Mouse (Mus musculus) embryo, embryonic 10.5 days (tissue): ENCODE measurements around the gene Adamts20.
"Not testable (repeated sequence)": the region's sequence is repeated elsewhere in the genome, so short reads cannot be mapped to it uniquely, and the experiment has no call there.

Experiments
- DNase-seq: peaks from one replicate; pipeline ENCODE4 v3.0.0-alpha.2; 2015; ENCODE audit warnings: low spot score

The Adamts20 gene

GRCm38 (mm10) chr15:94444437-94445136, 20.6 kb downstream of the Adamts20 start:
- DNase-seq = peak; percentile 65

- DNase-seq = no peak
Measured at GRCm38 (mm10) chr15:94444043-94444436, 21.2 kb downstream of the Adamts20 start.

- no peak for DNase-seq
Measured at GRCm38 (mm10) chr15:94443025-94443424, 22.2 kb downstream of the Adamts20 start.

GRCm38 (mm10) chr15:94435532-94435931, 29.7 kb downstream of the Adamts20 start:
- no peak for DNase-seq

GRCm38 (mm10) chr15:94430681-94431405, 34.4 kb downstream of the Adamts20 start:
- DNase-seq = peak; percentile 27

- no peak for DNase-seq
Measured at GRCm38 (mm10) chr15:94428726-94429125, 36.5 kb downstream of the Adamts20 start.

- DNase-seq = no peak
Measured at GRCm38 (mm10) chr15:94427482-94428214, 37.6 kb downstream of the Adamts20 start.

GRCm38 (mm10) chr15:94420526-94420925, 44.7 kb downstream of the Adamts20 start:
- no peak for DNase-seq

GRCm38 (mm10) chr15:94419167-94419566, 46.1 kb downstream of the Adamts20 start:
- DNase-seq = no peak

- no peak for DNase-seq
Measured at GRCm38 (mm10) chr15:94418427-94418826, 46.8 kb downstream of the Adamts20 start.

GRCm38 (mm10) chr15:94417216-94418155, 47.7 kb downstream of the Adamts20 start:
- DNase-seq = no peak

GRCm38 (mm10) chr15:94409832-94410231, 55.4 kb downstream of the Adamts20 start:
- DNase-seq = no peak

GRCm38 (mm10) chr15:94406364-94406763, 58.9 kb downstream of the Adamts20 start:
- DNase-seq = no peak

- DNase-seq = peak; percentile 84
Measured at GRCm38 (mm10) chr15:94404071-94404545, 61.1 kb downstream of the Adamts20 start.

GRCm38 (mm10) chr15:94403461-94404070, 61.7 kb downstream of the Adamts20 start:
- DNase-seq = peak; percentile 38

GRCm38 (mm10) chr15:94403018-94403417, 62.2 kb downstream of the Adamts20 start:
- DNase-seq = no peak

- no peak for DNase-seq
Measured at GRCm38 (mm10) chr15:94392737-94393136, 72.5 kb downstream of the Adamts20 start.

GRCm38 (mm10) chr15:94390127-94390526, 75.1 kb downstream of the Adamts20 start:
- DNase-seq = not testable (repeated sequence)

GRCm38 (mm10) chr15:94379425-94379824, 85.8 kb downstream of the Adamts20 start:
- DNase-seq = no peak

GRCm38 (mm10) chr15:94372548-94372947, 92.7 kb downstream of the Adamts20 start:
- peak; percentile 31 for DNase-seq

GRCm38 (mm10) chr15:94349052-94349451, 116.2 kb downstream of the Adamts20 start:
- DNase-seq = no peak
